Mouse (Mus musculus): ENCODE data around the gene Tango2.

Tango2 gene

GRCm38 (mm10) chr16:18383045-18383726, 35.3 kb upstream of the Tango2 start:
- no peak for DNase-seq (ENCODE audit: low read depth, low spot score)

- DNase-seq (ENCODE audit: low read depth, low spot score): no peak
Measured at GRCm38 (mm10) chr16:18381621-18382258, 33.8 kb upstream of the Tango2 start.

GRCm38 (mm10) chr16:18380495-18381063, 32.7 kb upstream of the Tango2 start:
- no peak for DNase-seq (ENCODE audit: low read depth, low spot score)

- DNase-seq (ENCODE audit: low read depth, low spot score): no peak
Measured at GRCm38 (mm10) chr16:18379338-18380001, 31.6 kb upstream of the Tango2 start.

GRCm38 (mm10) chr16:18378489-18378888, 30.6 kb upstream of the Tango2 start:
- no peak for DNase-seq (ENCODE audit: low read depth, low spot score)

- DNase-seq (ENCODE audit: low read depth, low spot score): peak; percentile 57
Measured at GRCm38 (mm10) chr16:18377203-18377602, 29.3 kb upstream of the Tango2 start.

- DNase-seq (ENCODE audit: low read depth, low spot score): no peak
Measured at GRCm38 (mm10) chr16:18376297-18376954, 28.5 kb upstream of the Tango2 start.

GRCm38 (mm10) chr16:18373632-18374031, 25.7 kb upstream of the Tango2 start:
- DNase-seq (ENCODE audit: low read depth, low spot score): no peak

GRCm38 (mm10) chr16:18370197-18370596, 22.3 kb upstream of the Tango2 start:
- no peak for DNase-seq (ENCODE audit: low read depth, low spot score)

GRCm38 (mm10) chr16:18366849-18367248, 18.9 kb upstream of the Tango2 start:
- no peak for DNase-seq (ENCODE audit: low read depth, low spot score)

GRCm38 (mm10) chr16:18362948-18363347, 15.0 kb upstream of the Tango2 start:
- no peak for DNase-seq (ENCODE audit: low read depth, low spot score)

- DNase-seq (ENCODE audit: low read depth, low spot score): no peak
Measured at GRCm38 (mm10) chr16:18360151-18360805, 12.4 kb upstream of the Tango2 start.

GRCm38 (mm10) chr16:18357977-18358376, 10.1 kb upstream of the Tango2 start:
- DNase-seq (ENCODE audit: low read depth, low spot score): no peak

GRCm38 (mm10) chr16:18356961-18357360, 9.1 kb upstream of the Tango2 start:
- DNase-seq (ENCODE audit: low read depth, low spot score): no peak

GRCm38 (mm10) chr16:18353106-18353505, 5.2 kb upstream of the Tango2 start:
- DNase-seq (ENCODE audit: low read depth, low spot score): no peak

- DNase-seq (ENCODE audit: low read depth, low spot score): no peak
Measured at GRCm38 (mm10) chr16:18351313-18352055, 3.6 kb upstream of the Tango2 start.

- no peak for DNase-seq (ENCODE audit: low read depth, low spot score)
Measured at GRCm38 (mm10) chr16:18349761-18350325, 1.9 kb upstream of the Tango2 start.

- DNase-seq (ENCODE audit: low read depth, low spot score): no peak
Measured at GRCm38 (mm10) chr16:18348601-18349175, 785 bp upstream of the Tango2 start.

GRCm38 (mm10) chr16:18345243-18345642, 2.7 kb downstream of the Tango2 start:
- DNase-seq (ENCODE audit: low read depth, low spot score): peak; percentile 80

GRCm38 (mm10) chr16:18343778-18344177, 4.1 kb downstream of the Tango2 start:
- DNase-seq (ENCODE audit: low read depth, low spot score): peak; percentile 96

Data from CD4-positive helper T cell, adult 2 months (primary cell).